Mouse (Mus musculus) testis, adult 2 months (tissue): ENCODE measurements around the gene Notum. TPM values are rescaled to one million over a fixed set of nuclear protein-coding genes. Genes with fewer than 3 reads are reported as not detected.

Experiments
- H3K27ac ChIP-seq: fragments of 200-500 bp; 2 replicates; pipeline ENCODE4 v1.5.1; 2012; ENCODE audit warnings: low read depth, low read length; ENCODE audit not compliant: control insufficient read depth, insufficient read depth
- H3K27me3 ChIP-seq: fragments of 200-500 bp; 2 replicates; pipeline ENCODE4 v1.6.1; 2012; ENCODE audit warnings: mild to moderate bottlenecking, low read length, moderate library complexity; ENCODE audit not compliant: control insufficient read depth, insufficient read depth
- H3K36me3 ChIP-seq: fragments of 200-500 bp; 2 replicates; pipeline ENCODE4 v1.6.1; 2012; ENCODE audit warnings: mild to moderate bottlenecking, low read length; ENCODE audit not compliant: control insufficient read depth, insufficient read depth
- H3K4me1 ChIP-seq: fragments of 200-500 bp; 2 replicates; pipeline ENCODE4 v1.6.1; 2012; ENCODE audit warnings: low read length; ENCODE audit not compliant: control insufficient read depth, insufficient read depth
- H3K4me3 ChIP-seq: fragments of 200-500 bp; 2 replicates; pipeline ENCODE4 v1.5.1; 2012; ENCODE audit warnings: low read depth, mild to moderate bottlenecking, low read length, moderate library complexity, mixed read lengths; ENCODE audit not compliant: control insufficient read depth
- CTCF ChIP-seq: fragments of 200-500 bp; IDR thresholded peaks from 2 replicates; pipeline ENCODE4 v1.5.1; 2012; ENCODE audit warnings: low read depth, mild to moderate bottlenecking, inconsistent platforms, low read length, moderate library complexity; ENCODE audit not compliant: control insufficient read depth, insufficient read depth, insufficient replicate concordance
- POLR2A ChIP-seq: fragments of 200-500 bp; IDR thresholded peaks from 2 replicates; pipeline ENCODE4 v1.6.1; 2012; ENCODE audit warnings: low read depth, mild to moderate bottlenecking, inconsistent platforms, low read length, moderate library complexity; ENCODE audit not compliant: control insufficient read depth
- polyA plus RNA-seq: library from polyadenylated mRNA; depleted of rRNA; stranded (reverse); fragments of >200 nt; gene quantifications from 2 replicates; pipeline ENCODE4 v1.2.3, GENCODE M21; 2012; rRNA removed

The Notum gene
- 0.35 and 0.36 TPM in 2 replicates for polyA plus RNA-seq

GRCm38 (mm10) chr11:120661076-120661460 lies at the start of gene Notum:
Notum (minus strand) TSS chr11:120661175.
- peaks cover 13% of the 10 kb centered on the region for H3K4me1 ChIP-seq
- H3K27ac ChIP-seq, result no peak within 1 kb of the TSS
- TF ChIP-seq POLR2A, result no peak
- no peak for TF ChIP-seq CTCF
- no peaks in the 10 kb centered on the region; the same call in 1 of the 2 replicates for H3K27me3 ChIP-seq
- no peaks in the 10 kb centered on the region for H3K36me3 ChIP-seq
- H3K4me3 ChIP-seq, result peak within 1 kb of the TSS; percentile 19

GRCm38 (mm10) chr11:120710672-120711071 lies 49.7 kb upstream of the Notum start:
- Histone ChIP-seq H3K27me3 (no peaks in the 10 kb centered on the region), H3K4me3 (no peak overlapping the region), H3K36me3 (no peaks in the 10 kb centered on the region), H3K4me1 (peaks cover 22% of the 10 kb centered on the region), H3K27ac (no peak overlapping the region)
- no peak for TF ChIP-seq CTCF
- no peak for TF ChIP-seq POLR2A

GRCm38 (mm10) chr11:120709551-120709950 lies 48.6 kb upstream of the Notum start:
- H3K4me1 ChIP-seq, result peaks cover 22% of the 10 kb centered on the region
- H3K4me3 ChIP-seq, result no peak overlapping the region
- TF ChIP-seq CTCF (no peak), POLR2A (no peak)
- H3K36me3 ChIP-seq, result no peaks in the 10 kb centered on the region
- no peaks in the 10 kb centered on the region for H3K27me3 ChIP-seq
- no peak overlapping the region for H3K27ac ChIP-seq

- no peaks in the 10 kb centered on the region for H3K27me3 ChIP-seq
- peaks cover 10% of the 10 kb centered on the region for H3K4me1 ChIP-seq
- no peak overlapping the region for H3K27ac ChIP-seq
- TF ChIP-seq POLR2A (no peak), CTCF (no peak)
- no peak overlapping the region for H3K4me3 ChIP-seq
- no peaks in the 10 kb centered on the region for H3K36me3 ChIP-seq
These were observed 47.0 kb upstream of the Notum start for GRCm38 (mm10) chr11:120707969-120708368.

- H3K4me3 ChIP-seq, result no peak overlapping the region
- peaks cover 3% of the 10 kb centered on the region; the same call in 1 of the 2 replicates for H3K4me1 ChIP-seq
- no peaks in the 10 kb centered on the region for H3K36me3 ChIP-seq
- no peaks in the 10 kb centered on the region for H3K27me3 ChIP-seq
- TF ChIP-seq POLR2A (no peak), CTCF (no peak)
- no peak overlapping the region for H3K27ac ChIP-seq
These were observed 46.2 kb upstream of the Notum start for GRCm38 (mm10) chr11:120707225-120707624.

- Histone ChIP-seq H3K4me1 (no peaks in the 10 kb centered on the region), H3K27ac (no peak overlapping the region), H3K4me3 (no peak overlapping the region), H3K36me3 (no peaks in the 10 kb centered on the region), H3K27me3 (no peaks in the 10 kb centered on the region)
- TF ChIP-seq POLR2A (no peak), CTCF (no peak)
These were observed 45.1 kb upstream of the Notum start for GRCm38 (mm10) chr11:120706120-120706519.

GRCm38 (mm10) chr11:120704486-120705325 lies 43.7 kb upstream of the Notum start:
- Histone ChIP-seq H3K36me3 (no peaks in the 10 kb centered on the region; the same call in 1 of the 2 replicates), H3K4me3 (no peak overlapping the region)

More at GRCm38 (mm10) chr11:120704486-120705325, 43.7 kb upstream of the Notum start:
- no peaks in the 10 kb centered on the region for H3K27me3 ChIP-seq
- no peaks in the 10 kb centered on the region for H3K4me1 ChIP-seq
- TF ChIP-seq POLR2A (no peak), CTCF (no peak)
- no peak overlapping the region for H3K27ac ChIP-seq
